Mouse (Mus musculus) cerebellum, adult 2 months (tissue): ENCODE results near the gene Tnik. TPM values are rescaled to one million over a fixed set of nuclear protein-coding genes. Genes with fewer than 3 reads are reported as not detected.

Experiments used
- DNase-seq, 2 experiments: peaks; one replicate each; pipeline ENCODE4 v3.0.0; 2021
- H3K27ac ChIP-seq: fragments of 200-500 bp; 2 replicates; pipeline ENCODE4 v1.5.1; 2012; ENCODE audit warnings: low read length, control low read depth, inconsistent platforms; ENCODE audit not compliant: insufficient read depth
- H3K27me3 ChIP-seq: fragments of 200-500 bp; 2 replicates; pipeline ENCODE4 v1.6.1; 2012; ENCODE audit warnings: inconsistent platforms, mild to moderate bottlenecking, low read length, moderate library complexity; ENCODE audit not compliant: control insufficient read depth, insufficient read depth
- H3K4me1 ChIP-seq: fragments of 200-500 bp; 2 replicates; pipeline ENCODE4 v1.6.1; 2011; ENCODE audit warnings: low read length; ENCODE audit not compliant: control insufficient read depth, insufficient read depth
- H3K4me3 ChIP-seq: fragments of 200-500 bp; replicated peaks from 2 replicates; pipeline ENCODE3; 2011; ENCODE audit warnings: mild to moderate bottlenecking, low read depth, low read length, control low read depth; ENCODE audit not compliant: insufficient read depth
- CTCF ChIP-seq: fragments of 200-500 bp; IDR thresholded peaks from 2 replicates; pipeline ENCODE4 v1.5.1; 2011; ENCODE audit warnings: low read depth, mild to moderate bottlenecking, control low read depth, low read length, moderate library complexity, borderline replicate concordance; ENCODE audit not compliant: insufficient read depth
- POLR2A ChIP-seq: fragments of 200-500 bp; IDR thresholded peaks from 2 replicates; pipeline ENCODE4 v1.6.1; 2011; ENCODE audit warnings: low read length, control low read depth, borderline replicate concordance; ENCODE audit not compliant: insufficient read depth
- WGBS: fragments of 180-500 bp; shearing (Covaris S2); methylation state at CpG from one replicate; pipeline ENCODE4 v1.1.7; 2018; 5-methylcytosine and 5-hydroxymethylcytosine counted together
- polyA plus RNA-seq: library from polyadenylated mRNA; depleted of rRNA; stranded (reverse); fragments of >200 nt; gene quantifications from 2 replicates; pipeline ENCODE4 v1.2.3, GENCODE M21; 2012

Gene Tnik
- polyA plus RNA-seq, 1 experiment, result 72.0 TPM

DNA sequence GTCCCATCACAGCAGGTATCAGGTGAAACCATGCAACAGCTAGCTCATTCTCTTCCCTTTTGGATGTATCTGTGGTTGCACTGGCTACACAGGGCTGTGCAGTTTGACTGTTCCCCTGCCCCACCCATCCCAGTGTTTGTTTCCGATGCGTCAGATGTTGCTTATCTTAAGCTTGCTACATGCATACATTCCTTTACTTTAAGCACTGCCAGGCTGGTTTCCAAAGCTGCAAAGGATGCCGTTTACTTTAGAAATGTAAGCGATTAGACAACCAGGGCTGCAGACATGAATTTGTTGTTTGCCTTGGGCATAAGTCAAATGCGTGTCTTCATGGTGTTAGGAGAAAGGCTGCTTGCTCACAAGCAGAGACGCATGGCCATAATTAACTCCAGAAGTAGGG, 96.1 kb downstream of the Tnik start:
- TF ChIP-seq CTCF, result no peak
- no peak for TF ChIP-seq POLR2A
- no peak overlapping the region for H3K4me3 ChIP-seq
- no peak overlapping the region for H3K27ac ChIP-seq
- DNase-seq, result no peak
- H3K27me3 ChIP-seq, result no peaks in the 10 kb centered on the region
- WGBS, result 83% methylated on average over 6 of the region's 6 CpGs
- peaks cover 3% of the 10 kb centered on the region for H3K4me1 ChIP-seq

GRCm38 (mm10) chr3:28361056-28361455, 98.0 kb downstream of the Tnik start:
- Histone ChIP-seq H3K27me3 (no peaks in the 10 kb centered on the region), H3K27ac (no peak overlapping the region), H3K4me3 (no peak overlapping the region), H3K4me1 (peaks cover 3% of the 10 kb centered on the region; the same call in 1 of the 2 replicates)
- TF ChIP-seq CTCF, result no peak
- TF ChIP-seq POLR2A, result no peak
- DNase-seq, result no peak
- WGBS, result 88% methylated on average over 6 of the region's 6 CpGs

DNA sequence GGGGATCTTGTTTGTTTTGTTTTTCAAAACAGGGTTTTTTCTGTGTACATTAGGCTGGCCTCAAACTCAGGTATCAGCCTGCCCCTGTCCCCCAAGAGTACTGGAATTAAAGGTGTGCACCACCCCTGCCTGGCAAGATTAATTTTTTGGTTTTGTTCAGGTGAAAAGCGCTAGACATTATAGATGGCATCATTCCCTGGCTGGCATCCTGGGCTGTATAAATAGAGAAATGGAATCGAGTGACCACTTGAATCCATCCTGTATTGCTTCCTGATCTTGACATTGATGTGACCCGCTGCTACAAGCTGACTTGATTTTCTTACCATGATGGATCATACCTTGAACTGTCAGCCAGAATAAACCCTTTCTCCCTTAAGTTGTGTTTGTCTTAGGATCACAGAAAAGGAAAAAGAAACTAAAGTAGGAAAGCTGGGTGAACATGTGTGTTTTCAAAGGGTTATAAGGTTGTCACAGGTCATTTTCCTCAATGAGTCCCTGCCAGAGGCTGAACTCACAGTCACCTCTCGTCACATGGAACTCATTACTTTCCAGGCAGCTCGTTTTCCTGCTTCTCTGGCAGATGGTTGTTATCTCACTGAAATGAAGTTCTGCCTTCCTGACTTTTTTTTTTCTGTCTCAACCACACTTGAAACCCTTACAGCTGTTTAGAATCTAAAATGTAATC, 100.6 kb downstream of the Tnik start:
- H3K27me3 ChIP-seq, result no peaks in the 10 kb centered on the region
- TF ChIP-seq POLR2A (no peak), CTCF (no peak)
- H3K4me1 ChIP-seq, result peaks cover 3% of the 10 kb centered on the region
- no peak overlapping the region for H3K4me3 ChIP-seq
- no peak for DNase-seq
- H3K27ac ChIP-seq, result no peak overlapping the region
- WGBS, result 78% methylated on average over 5 of the region's 5 CpGs

DNA sequence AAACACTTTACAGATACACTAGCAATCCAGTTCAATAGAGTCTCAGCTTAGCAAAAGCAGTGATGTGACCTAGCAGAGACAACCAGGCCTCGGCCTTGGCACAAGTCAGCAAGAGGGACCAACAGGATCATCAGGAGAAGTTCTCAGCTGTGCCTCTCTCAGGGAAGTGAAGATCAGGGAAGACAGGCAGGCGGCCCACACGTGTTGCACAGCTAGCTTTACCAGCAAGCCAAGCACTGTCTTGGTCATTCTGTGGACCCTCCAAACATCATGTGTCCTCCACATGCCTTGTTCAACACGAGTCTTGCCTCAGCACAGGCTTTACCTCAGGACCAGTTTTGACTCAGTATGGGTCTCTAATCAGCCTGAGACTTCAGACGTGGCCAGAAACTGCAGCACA, 105.7 kb downstream of the Tnik start:
- no peak for TF ChIP-seq CTCF
- DNase-seq, result no peak
- no peak overlapping the region for H3K4me3 ChIP-seq
- no peak overlapping the region for H3K27ac ChIP-seq
- H3K27me3 ChIP-seq, result no peaks in the 10 kb centered on the region
- 60% methylated on average over 5 of the region's 5 CpGs for WGBS
- peaks cover 8% of the 10 kb centered on the region for H3K4me1 ChIP-seq

DNA sequence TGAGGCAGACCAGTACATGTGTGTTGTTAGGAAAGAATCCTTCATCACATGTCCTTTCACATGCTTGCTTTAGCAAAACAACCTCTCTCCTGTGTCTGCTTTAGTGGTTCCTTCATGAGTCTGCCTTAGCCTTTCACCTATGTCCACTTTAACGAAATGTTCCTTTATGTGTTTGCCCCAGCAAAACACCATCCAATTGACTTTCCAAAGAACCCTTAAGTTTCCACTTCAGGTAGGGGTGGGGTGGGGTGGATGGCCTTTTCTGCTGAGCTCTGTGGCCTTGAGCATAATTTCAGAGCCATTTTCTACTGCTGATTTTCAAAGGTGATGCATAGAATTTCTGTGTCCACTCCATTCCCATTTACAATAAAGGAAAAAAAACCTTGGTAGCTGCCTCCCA, 106.3 kb downstream of the Tnik start:
- Histone ChIP-seq H3K4me1 (peaks cover 8% of the 10 kb centered on the region), H3K27me3 (no peaks in the 10 kb centered on the region), H3K4me3 (no peak overlapping the region), H3K27ac (no peak overlapping the region)
- 94% methylated on average over 1 of the region's 1 CpGs for WGBS
- no peak for TF ChIP-seq POLR2A
- TF ChIP-seq CTCF, result no peak
- DNase-seq, result no peak

DNA sequence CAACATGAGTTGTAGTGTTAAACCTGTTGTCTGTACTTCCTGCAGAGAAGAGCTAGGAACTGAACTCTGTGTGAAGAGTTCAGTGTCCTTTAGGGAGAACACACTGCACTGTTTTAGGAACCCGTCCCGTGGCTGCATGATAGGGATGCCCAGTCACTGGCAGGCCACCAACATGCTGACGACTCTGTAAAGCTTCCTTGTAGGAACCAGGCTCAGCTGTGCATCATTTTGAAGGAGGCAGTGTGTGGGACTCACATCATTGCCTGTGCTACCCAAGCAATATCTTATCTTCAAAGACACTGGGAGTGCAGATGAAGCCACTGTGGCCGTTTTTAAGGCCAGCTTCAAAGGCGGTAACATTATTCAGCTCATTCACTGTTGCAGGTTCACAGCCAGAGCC, 106.7 kb downstream of the Tnik start:
- DNase-seq, result peak; percentile 53 to 61
- H3K27me3 ChIP-seq, result no peaks in the 10 kb centered on the region
- H3K4me3 ChIP-seq, result no peak overlapping the region
- H3K27ac ChIP-seq, result no peak overlapping the region
- WGBS, result 38% methylated on average over 5 of the region's 5 CpGs
- TF ChIP-seq POLR2A, result no peak
- TF ChIP-seq CTCF, result no peak
- peaks cover 8% of the 10 kb centered on the region for H3K4me1 ChIP-seq

DNA sequence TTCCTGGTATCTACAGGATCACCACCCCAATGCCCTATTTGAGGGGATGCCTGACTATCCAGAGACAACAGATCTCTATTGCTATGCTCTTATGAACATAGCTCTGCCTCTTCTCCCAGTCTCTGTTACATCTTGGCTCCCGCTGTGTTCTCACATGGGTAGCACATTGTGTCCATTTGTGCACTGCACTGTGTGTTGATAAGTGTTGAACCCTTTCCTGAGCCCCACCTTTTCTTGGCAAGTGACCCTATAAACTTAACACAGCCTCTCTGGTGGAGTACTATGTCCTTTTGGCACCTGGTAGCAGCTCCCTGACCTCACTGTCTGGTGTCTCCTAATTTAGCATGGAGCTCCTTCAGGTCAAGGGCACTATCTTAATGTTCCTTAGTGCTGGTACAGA, 108.6 kb downstream of the Tnik start:
- no peak overlapping the region for H3K27ac ChIP-seq
- no peak for DNase-seq
- H3K4me1 ChIP-seq, result peaks cover 8% of the 10 kb centered on the region
- H3K4me3 ChIP-seq, result no peak overlapping the region
- no peak for TF ChIP-seq CTCF
- no peak for TF ChIP-seq POLR2A
- 87% methylated on average over 1 of the region's 1 CpGs for WGBS
- H3K27me3 ChIP-seq, result no peaks in the 10 kb centered on the region

DNA sequence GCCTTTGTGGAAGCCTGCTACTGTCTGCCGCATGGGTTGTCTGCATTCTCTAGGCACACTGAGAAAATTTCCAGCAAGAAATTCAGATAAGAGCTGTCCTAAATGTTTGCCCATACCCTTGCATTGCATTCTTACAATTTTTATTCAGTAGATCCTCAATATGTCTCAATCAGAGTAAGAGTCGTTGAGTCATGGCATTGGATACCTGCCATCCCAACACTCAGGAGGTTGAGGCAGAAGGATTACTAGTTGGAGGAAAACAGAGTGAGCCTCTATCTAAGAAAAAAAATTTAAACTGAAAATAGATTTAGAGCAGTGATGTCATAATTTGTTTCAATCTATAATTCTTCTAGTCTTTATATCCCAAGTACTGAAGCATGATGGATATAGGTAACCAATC, 109.4 kb downstream of the Tnik start:
- no peak overlapping the region for H3K27ac ChIP-seq
- 54% methylated on average over 2 of the region's 2 CpGs for WGBS
- H3K27me3 ChIP-seq, result no peaks in the 10 kb centered on the region
- no peak for TF ChIP-seq CTCF
- TF ChIP-seq POLR2A, result no peak
- H3K4me3 ChIP-seq, result no peak overlapping the region
- no peak for DNase-seq
- peaks cover 8% of the 10 kb centered on the region for H3K4me1 ChIP-seq
